Mouse (Mus musculus): Measurements from ENCODE around the gene Mmd2.

GRCm38 (mm10) chr5:142616326-142616725 is 7.7 kb upstream of the Mmd2 start:
- no peak for TF ChIP-seq UBTF (IDR thresholded peaks at IDR 0.05; ENCODE audit: borderline replicate concordance, insufficient read depth, low read depth, low read length)
- no peak for TF ChIP-seq CTCF (IDR thresholded peaks at IDR 0.05 in 2 of 3, conservative IDR thresholded peaks at IDR 0.05 in 1 of 3; ENCODE audit: control insufficient read depth in 1 of 3, insufficient read depth in 1 of 3, low read depth in 2 of 3, low read length in 3 of 3, poor library complexity in 1 of 3, severe bottlenecking in 1 of 3)
- TF ChIP-seq MAX (IDR thresholded peaks at IDR 0.05; ENCODE audit: low read length) = no peak
- TF ChIP-seq CHD2 (IDR thresholded peaks at IDR 0.05; ENCODE audit: low read length) = no peak

Data from MEL (cell line).